Mouse (Mus musculus) brain, embryonic 14.5 days (tissue): Measurements from ENCODE around the gene Tnrc18.

ENCODE experiments used
- CTCF ChIP-seq: fragments of 200-500 bp; IDR thresholded peaks from 2 replicates; pipeline ENCODE4 v1.5.1; 2012; ENCODE audit warnings: inconsistent platforms, mild to moderate bottlenecking, moderate library complexity, borderline replicate concordance; ENCODE audit not compliant: insufficient read depth, insufficient read length; ENCODE audit errors: extremely low read depth
- POLR2A ChIP-seq: fragments of 200-500 bp; IDR thresholded peaks from 2 replicates; pipeline ENCODE4 v1.6.1; 2012; ENCODE audit warnings: mild to moderate bottlenecking, inconsistent platforms, borderline replicate concordance; ENCODE audit not compliant: poor library complexity, insufficient read depth, insufficient read length, severe bottlenecking; ENCODE audit errors: extremely low read depth

GRCm38 (mm10) chr5:142786709-142787108, 30.8 kb downstream of the Tnrc18 start:
- TF ChIP-seq POLR2A (no peak), CTCF (no peak)
